In genomic region chr19:5036577-5036976, GRCm38 (mm10) we compare ENCODE assay signal across 32 mouse cellular contexts. TPM values are rescaled to one million over a fixed set of nuclear protein-coding genes. Genes with fewer than 3 reads are reported as not detected.
"Had no signal": no experiment of that assay in that cellular context is flagged by ENCODE, and none has a peak within 500 bp of the region (broad histone marks: within the 10 kb centered on the region; RNA-seq: fewer than 3 reads in every experiment).

No protein-coding gene starts in this region.

- DNase-seq: left cerebral cortex, postnatal 4 days; liver; liver, embryonic 13.5 days; liver, postnatal 0 days; lung, adult 18-20 months; lung, adult 2 months; lung, embryonic 14.5 days; lung, postnatal 10 days; lung, postnatal 14 days; lung, postnatal 36 days; lung, postnatal 4 days had no signal

- H3K36me3 ChIP-seq: liver, embryonic 15.5 days; lung, embryonic 15.5 days; midbrain, embryonic 15.5 days had no signal

- H3K9me3 ChIP-seq: limb, embryonic 10.5 days; limb, embryonic 12.5 days; limb, embryonic 13.5 days; limb, embryonic 15.5 days; liver, embryonic 12.5 days; liver, embryonic 13.5 days; liver, embryonic 15.5 days; lung, embryonic 15.5 days; megakaryocyte, embryonic 14.5 days; midbrain, embryonic 10.5 days; midbrain, embryonic 12.5 days; midbrain, embryonic 13.5 days; midbrain, embryonic 15.5 days had no signal

- H3K27ac ChIP-seq: left cerebral cortex, adult 2 months; limb, embryonic 10.5 days; limb, embryonic 12.5 days; limb, embryonic 13.5 days; limb, embryonic 15.5 days; liver, embryonic 12.5 days; liver, embryonic 13.5 days; liver, embryonic 14.5 days; liver, embryonic 15.5 days; lung, embryonic 15.5 days; macrophage; midbrain, embryonic 10.5 days; midbrain, embryonic 12.5 days; midbrain, embryonic 13.5 days; midbrain, embryonic 15.5 days had no signal

- H3K27me3 ChIP-seq: limb, embryonic 12.5 days; limb, embryonic 13.5 days; limb, embryonic 15.5 days; liver, embryonic 13.5 days; lung, embryonic 15.5 days; midbrain, embryonic 13.5 days; midbrain, embryonic 15.5 days had no signal

- ATAC-seq: liver, embryonic 12.5 days; liver, postnatal 0 days; lung, postnatal 0 days; midbrain, embryonic 13.5 days; midbrain, embryonic 15.5 days; midbrain, embryonic 16.5 days had no signal

- H3K4me3 ChIP-seq: left cerebral cortex, adult 2 months; limb, embryonic 10.5 days; limb, embryonic 12.5 days; limb, embryonic 13.5 days; limb, embryonic 15.5 days; liver, embryonic 12.5 days; liver, embryonic 13.5 days; liver, embryonic 15.5 days; lung, embryonic 15.5 days; megakaryocyte, embryonic 14.5 days; midbrain, embryonic 12.5 days; midbrain, embryonic 13.5 days; midbrain, embryonic 15.5 days; myocyte had no signal

- H3K4me2 ChIP-seq: limb, embryonic 15.5 days; liver, embryonic 12.5 days; liver, embryonic 13.5 days; lung, embryonic 15.5 days; midbrain, embryonic 12.5 days; midbrain, embryonic 13.5 days; midbrain, embryonic 15.5 days had no signal

- H3K9ac ChIP-seq: limb, embryonic 12.5 days; limb, embryonic 13.5 days; limb, embryonic 15.5 days; liver, embryonic 12.5 days; liver, embryonic 13.5 days; liver, embryonic 14.5 days; liver, embryonic 15.5 days; liver, postnatal 0 days; lung, embryonic 15.5 days; midbrain, embryonic 12.5 days; midbrain, embryonic 13.5 days; midbrain, embryonic 15.5 days had no signal

RNA-seq across cellular contexts. Expression of gene B4gat1, which starts 2.0 kb away (rescaled TPM):
- total RNA-seq: megakaryocyte-erythroid progenitor cell, adult 5-6 weeks had no signal

RNA-seq across cellular contexts. Expression of gene AC124502.3, which starts 2.1 kb away (rescaled TPM):
- total RNA-seq: monocyte, adult 5-6 weeks had no signal

RNA-seq across cellular contexts. Expression of gene Brms1, which starts 4.6 kb away (rescaled TPM):
- total RNA-seq: midbrain, postnatal 0 days had no signal

RNA-seq across cellular contexts. Expression of gene Slc29a2, which starts 12.9 kb away (rescaled TPM):
- total RNA-seq: monocyte, adult 5-6 weeks had no signal
